Mouse (Mus musculus): ENCODE results near the gene Aqp6. TPM values are rescaled to one million over a fixed set of nuclear protein-coding genes. Genes with fewer than 3 reads are reported as not detected.

The Aqp6 gene
- polyA plus RNA-seq, 1 experiment from 2014 or later, result not detected

- 2% methylated on average over 55 of the region's 83 CpGs for WGBS
- Histone ChIP-seq H3K27ac (replicated peaks in 1 of 2; ENCODE audit: control insufficient read depth in 1 of 2, insufficient read depth in 1 of 2, low read depth in 2 of 2, low read length in 2 of 2) (no peak within 1 kb of the TSS), H3K36me3 (ENCODE audit: control insufficient read depth, insufficient read depth, low read length) (no peaks in the 10 kb centered on the region), H3K9me3 (ENCODE audit: control insufficient read depth, low read length) (no peaks in the 10 kb centered on the region), H3K4me1 (ENCODE audit: control insufficient read depth in 2 of 2, insufficient read depth in 2 of 2, low read length in 2 of 2) (peaks cover 0 to 8% of the 10 kb centered on the region in 2 experiments; a peak in 2 of 4 replicates), H3K4me3 (ENCODE audit: control insufficient read depth in 1 of 2, insufficient read depth in 1 of 2, low read depth in 1 of 2, low read length in 2 of 2) (peak within 1 kb of the TSS; percentile 30 to 38), H3K4me2 (ENCODE audit: low read length) (peak within 1 kb of the TSS; percentile 65), H3K27me3 (ENCODE audit: control insufficient read depth, insufficient read depth, low read length) (peaks cover 100% of the 10 kb centered on the region), H3K9ac (ENCODE audit: low read length) (0 out of 2 replicates have a peak within 1 kb of the TSS, but pooled peaks have one; percentile 16)
- ATAC-seq (ENCODE audit: insufficient number of reproducible peaks, insufficient read depth, low FRiP score, low read depth), result no peak
Measured at GRCm38 (mm10) chr15:99590429-99591084, 10.6 kb upstream of the Aqp6 start, which contains the start of gene Aqp5. Gene Aqp5 (plus strand): TSS chr15:99590782.

DNA sequence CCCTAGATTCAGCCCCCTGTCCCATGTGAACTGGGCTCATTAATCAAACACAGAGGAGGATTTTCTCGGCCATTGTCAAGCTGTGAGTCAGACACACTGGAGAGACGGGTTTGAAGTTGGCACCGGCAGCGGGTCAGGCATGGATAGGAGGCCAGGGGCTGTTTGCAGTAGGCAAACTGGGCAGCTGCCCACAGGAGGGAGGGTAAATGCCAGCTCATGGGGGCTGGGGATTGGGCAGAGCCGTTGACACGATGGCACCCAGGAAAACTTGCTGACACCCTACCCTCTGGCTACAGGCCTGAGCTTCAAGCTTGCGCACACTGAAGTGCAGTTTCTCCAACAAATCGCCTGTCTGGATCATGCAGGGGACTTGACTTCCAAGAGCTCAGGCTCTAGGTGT lies 9.0 kb upstream of the Aqp6 start:
- Histone ChIP-seq H3K36me3 (ENCODE audit: control insufficient read depth, insufficient read depth, low read length) (no peaks in the 10 kb centered on the region), H3K27ac (replicated peaks in 1 of 2; ENCODE audit: control insufficient read depth in 1 of 2, insufficient read depth in 1 of 2, low read depth in 2 of 2, low read length in 2 of 2) (no peak overlapping the region), H3K4me2 (ENCODE audit: low read length) (no peak overlapping the region), H3K4me3 (ENCODE audit: control insufficient read depth in 1 of 2, insufficient read depth in 1 of 2, low read depth in 1 of 2, low read length in 2 of 2) (no peak overlapping the region), H3K9ac (ENCODE audit: low read length) (no peak overlapping the region), H3K27me3 (ENCODE audit: control insufficient read depth, insufficient read depth, low read length) (peaks cover 91% of the 10 kb centered on the region), H3K9me3 (ENCODE audit: control insufficient read depth, low read length) (no peaks in the 10 kb centered on the region), H3K4me1 (ENCODE audit: control insufficient read depth in 2 of 2, insufficient read depth in 2 of 2, low read length in 2 of 2) (peaks cover 0 to 8% of the 10 kb centered on the region in 2 experiments; a peak in 2 of 4 replicates)
- 68% methylated on average over 8 of the region's 8 CpGs for WGBS
- no peak for ATAC-seq (ENCODE audit: insufficient number of reproducible peaks, insufficient read depth, low FRiP score, low read depth)

DNA sequence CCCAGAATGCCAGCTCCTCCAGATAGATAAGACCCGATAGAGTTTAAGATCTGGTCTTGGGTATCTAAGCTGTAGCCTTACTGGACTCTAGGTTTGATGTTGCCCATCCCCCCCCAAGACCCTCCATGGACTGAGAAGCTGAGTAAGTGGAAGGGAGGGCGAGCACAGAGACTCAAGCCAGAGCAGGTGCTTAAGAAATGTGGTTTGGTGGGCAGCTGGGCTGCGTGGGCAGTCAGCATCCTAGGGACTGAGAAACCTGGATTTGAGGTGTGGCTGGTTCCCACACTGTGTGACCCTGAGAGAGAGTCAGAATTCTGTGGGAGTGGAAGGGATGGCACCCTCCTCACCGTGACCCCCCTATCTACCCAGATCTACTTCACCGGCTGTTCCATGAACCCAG lies 8.3 kb upstream of the Aqp6 start:
- no peak overlapping the region for H3K9ac ChIP-seq (ENCODE audit: low read length)
- no peak for ATAC-seq (ENCODE audit: insufficient number of reproducible peaks, insufficient read depth, low FRiP score, low read depth)
- WGBS, result 76% methylated on average over 5 of the region's 5 CpGs
- no peak overlapping the region for H3K4me2 ChIP-seq (ENCODE audit: low read length)
- no peak overlapping the region for H3K27ac ChIP-seq (replicated peaks in 1 of 2; ENCODE audit: control insufficient read depth in 1 of 2, insufficient read depth in 1 of 2, low read depth in 2 of 2, low read length in 2 of 2)
- H3K4me3 ChIP-seq (ENCODE audit: control insufficient read depth in 1 of 2, insufficient read depth in 1 of 2, low read depth in 1 of 2, low read length in 2 of 2), result no peak overlapping the region
- no peaks in the 10 kb centered on the region for H3K36me3 ChIP-seq (ENCODE audit: control insufficient read depth, insufficient read depth, low read length)
- H3K9me3 ChIP-seq (ENCODE audit: control insufficient read depth, low read length), result no peaks in the 10 kb centered on the region
- H3K27me3 ChIP-seq (ENCODE audit: control insufficient read depth, insufficient read depth, low read length), result peaks cover 91% of the 10 kb centered on the region
- peaks cover 0 to 8% of the 10 kb centered on the region in 2 experiments; a peak in 2 of 4 replicates for H3K4me1 ChIP-seq (ENCODE audit: control insufficient read depth in 2 of 2, insufficient read depth in 2 of 2, low read length in 2 of 2)

DNA sequence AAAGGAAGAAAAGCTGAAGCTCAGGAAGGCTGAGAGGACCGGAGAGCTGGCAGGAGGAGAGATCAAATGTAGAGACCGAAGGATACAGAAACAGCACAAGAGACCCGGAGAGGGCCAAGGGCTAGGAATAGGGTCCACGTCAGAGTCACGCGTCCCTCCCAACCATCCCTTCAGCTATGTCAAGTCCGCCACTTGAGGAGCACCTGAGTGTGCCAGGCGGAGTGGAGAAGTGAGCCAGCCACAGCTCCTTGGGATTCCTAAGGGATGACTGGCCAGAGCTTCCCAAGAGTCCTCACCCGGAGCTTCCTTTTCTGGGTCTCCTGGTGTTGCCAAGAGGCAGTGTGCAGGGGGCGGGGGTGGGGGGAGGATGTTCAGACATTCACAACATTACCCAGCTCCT lies 6.2 kb upstream of the Aqp6 start:
- no peaks in the 10 kb centered on the region for H3K9me3 ChIP-seq (ENCODE audit: control insufficient read depth, low read length)
- no peak overlapping the region for H3K4me2 ChIP-seq (ENCODE audit: low read length)
- WGBS, result 72% methylated on average over 9 of the region's 10 CpGs
- peaks cover 2 to 12% of the 10 kb centered on the region in 2 experiments; a peak in 3 of 4 replicates for H3K4me1 ChIP-seq (ENCODE audit: control insufficient read depth in 2 of 2, insufficient read depth in 2 of 2, low read length in 2 of 2)
- no peak overlapping the region for H3K9ac ChIP-seq (ENCODE audit: low read length)
- no peaks in the 10 kb centered on the region for H3K36me3 ChIP-seq (ENCODE audit: control insufficient read depth, insufficient read depth, low read length)
- no peak overlapping the region for H3K27ac ChIP-seq (replicated peaks in 1 of 2; ENCODE audit: control insufficient read depth in 1 of 2, insufficient read depth in 1 of 2, low read depth in 2 of 2, low read length in 2 of 2)
- H3K4me3 ChIP-seq (ENCODE audit: control insufficient read depth in 1 of 2, insufficient read depth in 1 of 2, low read depth in 1 of 2, low read length in 2 of 2), result no peak overlapping the region
- H3K27me3 ChIP-seq (ENCODE audit: control insufficient read depth, insufficient read depth, low read length), result peaks cover 85% of the 10 kb centered on the region
- ATAC-seq (ENCODE audit: insufficient number of reproducible peaks, insufficient read depth, low FRiP score, low read depth), result no peak

DNA sequence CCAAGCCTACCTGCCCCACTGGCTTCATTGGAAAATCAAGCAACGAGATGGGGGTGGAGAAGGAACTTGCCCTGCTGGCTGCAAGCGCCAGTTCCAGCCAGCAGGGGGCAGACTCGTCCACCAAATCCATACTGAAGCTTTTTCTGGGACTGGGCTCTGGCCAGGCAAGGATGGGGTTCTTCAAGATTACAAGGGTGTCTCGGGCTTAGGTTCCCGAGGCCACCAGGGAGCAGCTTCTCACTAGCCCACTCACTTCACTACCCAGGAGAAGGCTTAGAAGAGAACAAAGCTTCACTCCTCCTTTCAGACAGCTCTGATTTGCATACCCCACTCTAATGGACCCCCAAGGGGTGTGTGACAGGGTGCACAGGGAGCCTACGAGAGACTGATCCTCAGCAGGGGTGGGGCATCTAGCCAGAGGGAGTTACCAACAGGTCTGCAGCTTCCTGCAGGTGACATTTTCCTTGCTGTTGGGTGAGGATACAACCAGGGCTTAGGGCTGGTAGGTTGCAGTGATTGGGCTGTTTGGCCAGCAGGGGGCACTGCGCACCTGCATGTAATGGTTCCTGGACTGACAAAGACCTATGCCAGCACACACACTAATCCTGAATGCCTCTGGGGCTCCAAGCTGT lies 5.0 kb upstream of the Aqp6 start:
- peak; percentile 38; the same call in 1 of the 2 replicates for ATAC-seq (ENCODE audit: insufficient number of reproducible peaks, insufficient read depth, low FRiP score, low read depth)

GRCm38 (mm10) chr15:99596841-99597240 lies 4.4 kb upstream of the Aqp6 start:
- Histone ChIP-seq H3K27ac (replicated peaks in 1 of 2; ENCODE audit: control insufficient read depth in 1 of 2, insufficient read depth in 1 of 2, low read depth in 2 of 2, low read length in 2 of 2) (no peak overlapping the region), H3K27me3 (ENCODE audit: control insufficient read depth, insufficient read depth, low read length) (peaks cover 73% of the 10 kb centered on the region), H3K4me3 (ENCODE audit: control insufficient read depth in 1 of 2, insufficient read depth in 1 of 2, low read depth in 1 of 2, low read length in 2 of 2) (no peak overlapping the region), H3K9me3 (ENCODE audit: control insufficient read depth, low read length) (no peaks in the 10 kb centered on the region), H3K36me3 (ENCODE audit: control insufficient read depth, insufficient read depth, low read length) (no peaks in the 10 kb centered on the region), H3K4me2 (ENCODE audit: low read length) (no peak overlapping the region), H3K9ac (ENCODE audit: low read length) (no peak overlapping the region), H3K4me1 (ENCODE audit: control insufficient read depth in 2 of 2, insufficient read depth in 2 of 2, low read length in 2 of 2) (peaks cover 9 to 13% of the 10 kb centered on the region in 2 experiments; a peak in 3 of 4 replicates)
- no peak for ATAC-seq (ENCODE audit: insufficient number of reproducible peaks, insufficient read depth, low FRiP score, low read depth)
- WGBS, result 58% methylated on average over 7 of the region's 7 CpGs

More for the DNA sequence above, 5.0 kb upstream of the Aqp6 start:
- Histone ChIP-seq H3K4me2 (ENCODE audit: low read length) (no peak overlapping the region), H3K9ac (ENCODE audit: low read length) (no peak overlapping the region), H3K36me3 (ENCODE audit: control insufficient read depth, insufficient read depth, low read length) (no peaks in the 10 kb centered on the region), H3K4me3 (ENCODE audit: control insufficient read depth in 1 of 2, insufficient read depth in 1 of 2, low read depth in 1 of 2, low read length in 2 of 2) (no peak overlapping the region), H3K27me3 (ENCODE audit: control insufficient read depth, insufficient read depth, low read length) (peaks cover 80% of the 10 kb centered on the region), H3K4me1 (ENCODE audit: control insufficient read depth in 2 of 2, insufficient read depth in 2 of 2, low read length in 2 of 2) (peaks cover 3 to 8% of the 10 kb centered on the region in 2 experiments; a peak in 3 of 4 replicates), H3K27ac (replicated peaks in 1 of 2; ENCODE audit: control insufficient read depth in 1 of 2, insufficient read depth in 1 of 2, low read depth in 2 of 2, low read length in 2 of 2) (no peak overlapping the region), H3K9me3 (ENCODE audit: control insufficient read depth, low read length) (no peaks in the 10 kb centered on the region)
- 1% methylated on average over 7 of the region's 7 CpGs for WGBS

GRCm38 (mm10) chr15:99597596-99597995 lies 3.6 kb upstream of the Aqp6 start:
- H3K4me1 ChIP-seq (ENCODE audit: control insufficient read depth in 2 of 2, insufficient read depth in 2 of 2, low read length in 2 of 2), result peaks cover 12 to 17% of the 10 kb centered on the region in 2 experiments
- H3K27me3 ChIP-seq (ENCODE audit: control insufficient read depth, insufficient read depth, low read length), result peaks cover 71% of the 10 kb centered on the region
- H3K36me3 ChIP-seq (ENCODE audit: control insufficient read depth, insufficient read depth, low read length), result no peaks in the 10 kb centered on the region
- WGBS, result 46% methylated on average over 8 of the region's 8 CpGs
- no peak overlapping the region for H3K4me3 ChIP-seq (ENCODE audit: control insufficient read depth in 1 of 2, insufficient read depth in 1 of 2, low read depth in 1 of 2, low read length in 2 of 2)
- ATAC-seq (ENCODE audit: insufficient number of reproducible peaks, insufficient read depth, low FRiP score, low read depth), result no peak
- no peak overlapping the region for H3K9ac ChIP-seq (ENCODE audit: low read length)
- H3K9me3 ChIP-seq (ENCODE audit: control insufficient read depth, low read length), result no peaks in the 10 kb centered on the region
- no peak overlapping the region for H3K27ac ChIP-seq (replicated peaks in 1 of 2; ENCODE audit: control insufficient read depth in 1 of 2, insufficient read depth in 1 of 2, low read depth in 2 of 2, low read length in 2 of 2)
- H3K4me2 ChIP-seq (ENCODE audit: low read length), result no peak overlapping the region

All from heart, embryonic 14.5 days (tissue).